Mouse (Mus musculus) adipocyte (in vitro differentiated cells): ENCODE data around the gene H2-M10.2.
"Not testable (repeated sequence)": the region's sequence is repeated elsewhere in the genome, so short reads cannot be mapped to it uniquely, and the experiment has no call there.

ENCODE experiments used
- DNase-seq: peaks from one replicate; pipeline ENCODE4 v3.0.0-alpha.2; 2016; ENCODE audit warnings: low spot score

H2-M10.2 gene

DNA sequence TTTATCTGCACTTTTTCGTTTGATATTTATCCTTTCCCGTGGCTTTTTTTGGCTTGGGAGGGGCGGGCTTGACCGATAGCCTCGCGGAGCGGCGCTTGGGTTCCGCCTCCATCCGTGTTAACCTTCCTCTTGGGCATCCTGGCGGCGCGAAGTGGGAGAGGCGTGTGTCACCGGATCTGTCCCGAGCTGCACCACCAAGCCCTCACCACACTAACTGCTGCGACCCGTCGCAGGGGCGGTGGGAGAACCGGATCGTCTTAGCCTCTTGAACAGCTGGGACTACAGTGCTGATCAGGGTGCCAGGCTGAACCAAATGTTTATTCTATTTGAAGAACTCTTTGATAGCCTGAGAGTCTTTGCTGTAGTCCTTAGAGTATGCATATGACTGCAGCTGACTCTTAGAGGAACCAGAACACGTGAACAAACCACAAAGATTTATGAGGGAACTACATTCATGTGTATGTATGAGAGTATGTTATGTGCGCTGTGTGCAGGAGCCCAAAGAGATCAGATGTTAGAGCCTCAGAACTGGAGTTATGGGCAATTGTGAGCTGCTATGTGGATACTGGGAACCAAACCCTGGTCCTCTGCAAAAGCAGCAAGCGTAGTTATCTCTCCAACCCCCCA is 33.9 kb downstream of the H2-M10.2 start:
- DNase-seq = no peak

DNA sequence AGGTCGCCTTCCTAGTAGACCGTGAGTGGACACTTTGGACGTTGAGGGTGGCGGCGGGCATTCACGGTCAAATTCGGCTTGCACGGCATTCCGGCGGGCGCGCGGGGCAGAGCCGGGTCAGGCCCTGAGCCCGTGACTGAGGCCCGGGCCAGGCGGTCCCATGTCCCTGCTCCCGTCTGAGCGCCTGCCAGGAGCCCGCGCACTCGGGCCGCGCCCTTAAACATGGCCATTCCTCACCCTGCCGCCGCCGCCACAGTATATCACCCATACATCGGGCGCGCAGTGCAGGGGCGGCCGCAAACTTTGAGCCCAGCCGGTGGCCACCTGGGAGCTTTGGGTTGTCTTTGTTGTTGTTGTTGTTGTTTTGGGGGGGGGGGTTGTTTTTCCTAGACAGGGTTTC is 37.4 kb downstream of the H2-M10.2 start:
- no peak for DNase-seq

DNA sequence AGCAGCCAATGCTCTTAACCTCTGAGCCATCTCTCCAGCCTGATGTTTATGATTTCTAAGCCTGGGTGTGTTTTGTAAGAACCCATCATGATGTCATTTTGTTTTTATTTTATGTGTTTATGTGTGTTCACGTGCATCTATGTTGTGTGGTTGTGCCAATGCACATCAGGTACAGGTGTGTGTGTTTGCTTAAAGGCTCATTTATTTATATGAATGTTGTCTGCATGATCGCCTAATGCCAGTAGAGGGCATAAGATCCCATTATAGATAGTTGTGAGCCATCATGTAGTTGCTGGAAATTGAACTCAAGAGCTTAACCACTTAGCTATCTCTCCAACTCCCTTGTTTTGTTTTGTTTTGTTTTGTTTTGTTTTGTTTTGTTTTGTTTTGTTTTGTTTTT is 40.5 kb downstream of the H2-M10.2 start:
- peak; percentile 3 for DNase-seq

DNA sequence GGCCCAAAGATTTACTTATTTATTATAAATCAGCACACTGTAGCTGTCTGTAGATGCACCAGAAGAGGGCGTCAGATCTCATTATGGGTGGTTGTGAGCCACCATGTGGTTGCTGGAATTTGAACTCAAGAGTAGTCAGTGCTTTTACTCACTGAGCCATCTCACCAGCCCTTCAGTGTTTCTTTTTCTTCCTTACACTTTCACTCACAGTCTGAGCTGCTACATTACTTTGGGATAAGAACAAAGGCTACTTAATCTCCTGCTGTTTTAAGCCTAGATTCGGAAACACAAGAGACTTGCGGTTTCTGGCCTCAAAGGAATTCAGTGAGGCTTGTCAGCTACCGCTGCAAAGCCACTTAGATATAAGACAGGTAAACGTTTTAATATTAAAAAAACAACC is 42.3 kb downstream of the H2-M10.2 start:
- DNase-seq = peak; percentile 1

DNA sequence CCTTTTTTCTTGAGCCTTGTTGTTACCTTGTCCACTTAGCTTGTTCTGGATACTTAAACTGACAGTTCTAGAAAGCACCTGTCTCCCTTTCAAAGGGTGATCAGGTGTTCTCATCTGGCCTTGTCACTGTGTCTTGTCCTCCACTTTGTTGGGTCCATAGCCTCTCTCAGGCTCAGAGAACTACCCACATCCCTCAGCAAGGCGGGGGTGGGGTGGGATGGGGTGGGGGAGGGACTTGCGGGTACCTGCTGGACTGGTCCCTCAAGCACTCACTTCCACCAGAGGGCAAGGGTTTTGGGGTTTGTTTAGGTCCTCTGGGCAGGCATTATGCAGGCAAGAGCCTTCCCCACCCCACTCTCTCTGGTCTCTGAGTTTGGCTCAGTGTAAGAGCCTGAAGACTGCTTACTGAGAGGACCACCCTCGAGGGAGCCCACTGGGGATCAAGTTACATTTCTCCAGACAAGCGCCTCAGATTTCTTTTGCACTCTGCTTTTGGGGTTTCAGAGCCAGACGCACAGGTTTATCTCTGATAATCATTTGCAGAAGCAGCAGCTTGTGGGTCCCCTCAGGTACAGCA is 45.6 kb downstream of the H2-M10.2 start:
- no peak for DNase-seq

DNA sequence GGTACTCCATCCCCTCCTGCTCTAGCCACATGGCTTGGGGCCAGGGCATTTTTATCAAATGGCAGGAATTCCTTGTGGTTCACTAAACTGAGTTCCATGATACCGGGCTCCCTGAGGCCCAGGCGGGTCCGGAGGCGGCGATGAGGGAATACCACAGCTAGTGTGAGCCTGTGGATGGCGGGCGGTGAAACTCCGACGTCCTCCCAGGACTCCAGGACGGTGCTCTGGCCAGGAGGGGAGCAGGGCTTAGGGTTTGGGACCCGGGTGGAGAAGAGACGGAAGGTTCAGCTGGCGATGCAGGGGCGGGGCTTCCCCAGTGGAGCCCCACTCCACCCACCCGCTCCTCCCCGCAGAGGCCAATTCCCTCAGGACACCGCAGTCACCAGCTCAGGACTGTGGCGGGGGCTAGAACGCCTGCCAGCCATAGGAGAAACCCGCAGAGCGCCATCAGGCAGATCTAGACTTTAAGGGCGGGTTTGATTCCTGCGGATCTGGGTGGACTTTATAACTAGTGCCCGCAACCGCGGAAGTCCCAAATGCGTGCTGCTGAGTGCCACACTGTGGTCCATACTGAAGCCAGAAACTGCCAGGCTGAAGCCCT is 48.9 kb downstream of the H2-M10.2 start:
- DNase-seq = no peak

DNA sequence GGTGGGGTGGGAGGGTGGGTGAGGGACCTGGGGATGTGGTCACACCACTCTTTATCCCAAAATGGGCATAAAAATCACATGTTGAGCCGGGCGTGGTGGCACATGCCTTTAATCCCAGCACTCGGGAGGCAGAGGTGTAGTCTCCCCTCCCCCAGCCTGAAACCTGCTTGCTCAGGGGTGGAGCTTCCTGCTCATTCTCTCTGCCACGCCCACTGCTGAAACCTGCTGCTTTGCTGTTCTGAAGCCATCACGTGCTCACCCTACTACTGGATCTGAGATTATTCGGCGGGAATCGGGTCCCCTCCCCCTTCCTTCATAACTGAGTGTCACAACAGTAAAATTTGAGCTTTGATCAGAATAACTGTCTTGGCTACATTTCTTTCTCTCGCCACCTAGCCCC is 51.0 kb downstream of the H2-M10.2 start:
- not testable (repeated sequence) for DNase-seq
